Mouse (Mus musculus) CH12.LX (cell line): ENCODE results near the gene Rhag. TPM values are rescaled to one million over a fixed set of nuclear protein-coding genes. Genes with fewer than 3 reads are reported as not detected.

ENCODE experiments used
- DNase-seq: peaks from one replicate; pipeline ENCODE4 v3.0.0-alpha.2; 2013; ENCODE audit errors: extremely low read depth
- H3K27ac ChIP-seq: 2 replicates; pipeline ENCODE4 v1.5.1; 2012; ENCODE audit warnings: low read depth, mild to moderate bottlenecking, control low read depth, moderate library complexity; ENCODE audit not compliant: insufficient read depth
- H3K27me3 ChIP-seq: replicated peaks from 2 replicates; pipeline ENCODE3; 2012; ENCODE audit warnings: inconsistent platforms
- H3K36me3 ChIP-seq, 2 experiments: replicated peaks in 1 of 2; 2 replicates each; pipeline versions ENCODE3 to v1.6.1; 2012; ENCODE audit warnings: inconsistent platforms in 1 of 2, low read length in 1 of 2, mild to moderate bottlenecking in 1 of 2, mixed read lengths in 1 of 2, moderate library complexity in 1 of 2; ENCODE audit not compliant: control insufficient read depth in 1 of 2, insufficient read depth in 1 of 2
- H3K4me1 ChIP-seq, 2 experiments: 2 replicates each; pipeline ENCODE4 v1.6.1; 2012; ENCODE audit warnings: inconsistent platforms in 1 of 2, moderate library complexity in 1 of 2; ENCODE audit not compliant: insufficient read depth in 2 of 2, control insufficient read depth in 1 of 2
- H3K4me2 ChIP-seq: 2 replicates; pipeline ENCODE4 v1.6.1; 2012; ENCODE audit warnings: low read depth, mild to moderate bottlenecking, control low read depth; ENCODE audit not compliant: poor library complexity, insufficient read depth, severe bottlenecking
- H3K4me3 ChIP-seq, 3 experiments: fragments of 150-350 bp in 1 of 3; sonication (generic) in 1 of 3; replicated peaks in 1 of 3; 2 replicates each; pipeline versions ENCODE3 to v1.5.1; 2011 to 2012; ENCODE audit warnings: low read depth in 2 of 3, low read length in 2 of 3, mild to moderate bottlenecking in 2 of 3, moderate library complexity in 2 of 3, control low read depth in 1 of 3, improper control_type of control experiment in 1 of 3, inconsistent platforms in 1 of 3, mixed read lengths in 1 of 3; ENCODE audit not compliant: poor library complexity in 1 of 3
- H3K79me2 ChIP-seq: replicated peaks from 2 replicates; pipeline ENCODE4 v1.6.1; 2012; ENCODE audit warnings: mild to moderate bottlenecking, moderate library complexity; ENCODE audit not compliant: control insufficient read depth, poor library complexity, insufficient read depth, severe bottlenecking; ENCODE audit errors: extremely low read depth
- H3K9ac ChIP-seq: 2 replicates; pipeline ENCODE4 v1.6.1; 2012; ENCODE audit warnings: low read depth, mild to moderate bottlenecking, control low read depth, moderate library complexity; ENCODE audit not compliant: insufficient read depth
- H3K9me3 ChIP-seq: replicated peaks from 2 replicates; pipeline ENCODE3; 2012; ENCODE audit warnings: low read length, inconsistent platforms, mixed read lengths
- BHLHE40 ChIP-seq: IDR thresholded peaks from 2 replicates; pipeline ENCODE4 v1.6.1; 2011; ENCODE audit warnings: mild to moderate bottlenecking, low read depth, low read length, improper control_type of control experiment
- CHD2 ChIP-seq: IDR thresholded peaks from 2 replicates; pipeline ENCODE4 v1.6.1; 2011; ENCODE audit warnings: low read length, improper control_type of control experiment
- EP300 ChIP-seq: IDR thresholded peaks from 2 replicates; pipeline ENCODE4 v1.6.1; 2011; ENCODE audit warnings: low read length, improper control_type of control experiment
- ETS1 ChIP-seq: conservative IDR thresholded peaks from 2 replicates; pipeline ENCODE4 v1.6.1; 2012; ENCODE audit warnings: low read depth, mild to moderate bottlenecking, inconsistent platforms, low read length, improper control_type of control experiment, moderate library complexity
- HCFC1 ChIP-seq: IDR thresholded peaks from 2 replicates; pipeline ENCODE4 v1.6.1; 2012; ENCODE audit warnings: low read depth, mild to moderate bottlenecking, inconsistent platforms, low read length, improper control_type of control experiment
- IRF4 ChIP-seq: IDR thresholded peaks from 2 replicates; pipeline ENCODE4 v1.6.1; 2014; ENCODE audit warnings: low read depth, mild to moderate bottlenecking, inconsistent platforms, low read length, improper control_type of control experiment
- JUN ChIP-seq: IDR thresholded peaks from 2 replicates; pipeline ENCODE4 v1.6.1; 2011; ENCODE audit warnings: low read depth, mild to moderate bottlenecking, low read length, improper control_type of control experiment, moderate library complexity; ENCODE audit not compliant: insufficient read depth
- MAZ ChIP-seq: IDR thresholded peaks from 2 replicates; pipeline ENCODE4 v1.6.1; 2012; ENCODE audit warnings: low read depth, mild to moderate bottlenecking, inconsistent platforms, low read length, improper control_type of control experiment, moderate library complexity
- MXI1 ChIP-seq: IDR thresholded peaks from 2 replicates; pipeline ENCODE4 v1.6.1; 2011; ENCODE audit warnings: mild to moderate bottlenecking, low read depth, low read length, improper control_type of control experiment
- MYC ChIP-seq: IDR thresholded peaks from 2 replicates; pipeline ENCODE4 v1.6.1; 2011; ENCODE audit warnings: low read depth, mild to moderate bottlenecking, improper control_type of control experiment, low read length
- NELFE ChIP-seq: IDR thresholded peaks from 2 replicates; pipeline ENCODE4 v1.6.1; 2011; ENCODE audit warnings: low read depth, low read length, improper control_type of control experiment
- PAX5 ChIP-seq: IDR thresholded peaks from 2 replicates; pipeline ENCODE4 v1.6.1; 2012; ENCODE audit warnings: low read length, inconsistent platforms, mixed read lengths
- RAD21 ChIP-seq: IDR thresholded peaks from 2 replicates; pipeline ENCODE4 v1.6.1; 2011; ENCODE audit warnings: low read depth, mild to moderate bottlenecking, low read length, improper control_type of control experiment, moderate library complexity
- RCOR1 ChIP-seq: conservative IDR thresholded peaks from 2 replicates; pipeline ENCODE4 v1.6.1; 2012; ENCODE audit warnings: low read depth, mild to moderate bottlenecking, inconsistent platforms, low read length, improper control_type of control experiment
- SIN3A ChIP-seq: IDR thresholded peaks from 2 replicates; pipeline ENCODE4 v1.6.1; 2012; ENCODE audit warnings: low read length, improper control_type of control experiment, inconsistent platforms
- SMC3 ChIP-seq: IDR thresholded peaks from 2 replicates; pipeline ENCODE4 v1.6.1; 2011; ENCODE audit warnings: low read depth, low read length, improper control_type of control experiment
- TCF12 ChIP-seq: IDR thresholded peaks from 2 replicates; pipeline ENCODE4 v1.6.1; 2014; ENCODE audit warnings: low read depth, mild to moderate bottlenecking, inconsistent platforms, low read length, improper control_type of control experiment
- UBTF ChIP-seq: IDR thresholded peaks from 2 replicates; pipeline ENCODE4 v1.6.1; 2012; ENCODE audit warnings: low read depth, mild to moderate bottlenecking, inconsistent platforms, low read length, improper control_type of control experiment, moderate library complexity
- USF1 ChIP-seq: IDR thresholded peaks from 2 replicates; pipeline ENCODE4 v1.6.1; 2014; ENCODE audit warnings: low read depth, mild to moderate bottlenecking, inconsistent platforms, low read length, improper control_type of control experiment
- USF2 ChIP-seq: conservative IDR thresholded peaks from 2 replicates; pipeline ENCODE4 v1.6.1; 2011; ENCODE audit warnings: low read depth, low read length, improper control_type of control experiment
- ZC3H11A ChIP-seq: IDR thresholded peaks from 2 replicates; pipeline ENCODE4 v1.6.1; 2012; ENCODE audit warnings: low read depth, mild to moderate bottlenecking, inconsistent platforms, low read length, improper control_type of control experiment
- ZKSCAN1 ChIP-seq: IDR thresholded peaks from 2 replicates; pipeline ENCODE4 v1.6.1; 2012; ENCODE audit warnings: low read depth, inconsistent platforms, low read length, improper control_type of control experiment, borderline replicate concordance
- dilution Hi-C: fragments of 300-500 bp; cut with MboI; formaldehyde crosslinking; loops from 2 replicates; pipeline ENCODE4 v1.14.3; 2020; ENCODE audit warnings: low sequenced_read_pairs; ENCODE audit not compliant: extremely low pct_unique_long_range_greater_than_20kb, extremely low pct_ligation_motif_present
- in situ Hi-C: fragments of 300-500 bp; cut with MboI; formaldehyde crosslinking; loops from 3 replicates; pipeline ENCODE4 v1.14.3; 2019; ENCODE audit warnings: low sequenced_read_pairs, low pct_ligation_motif_present, low pct_unique_long_range_greater_than_20kb, mixed read lengths
- polyA plus RNA-seq: library from polyadenylated mRNA; unstranded; fragments of >175 nt; gene quantifications from 2 replicates; pipeline ENCODE4 v1.2.1, GENCODE M21; 2012; ENCODE audit warnings: low read depth; ENCODE audit not compliant: insufficient read length
- total RNA-seq, 2 experiments: library from RNA; depleted of rRNA; stranded (reverse); fragments of 300-350 nt in 1 of 2; fragments of >200 nt in 1 of 2; gene quantifications; 2 replicates each; pipeline ENCODE4 v1.2.3; 2012 to 2014

Rhag gene
- total and polyA plus RNA-seq, 3 experiments = not detected

DNA sequence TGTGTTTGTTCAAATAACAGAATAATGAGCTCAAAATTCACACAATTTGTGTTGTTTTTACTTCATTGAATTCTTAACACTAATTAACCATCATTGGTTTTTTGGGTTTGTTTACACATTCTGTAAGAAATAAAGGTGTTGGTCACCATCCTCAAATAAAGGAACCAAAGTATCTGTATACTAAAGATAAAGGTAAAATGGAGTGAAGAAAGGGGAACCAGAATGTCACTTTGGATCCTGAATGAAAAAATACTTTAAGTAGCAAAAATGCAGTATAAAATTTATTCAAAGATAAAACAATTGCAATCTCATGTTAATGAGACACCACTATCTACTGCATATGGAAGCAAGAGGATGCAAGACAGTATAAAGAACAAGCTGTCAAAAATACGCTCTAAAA is 634 bp downstream of the Rhag start:
- in situ Hi-C loops = no loop called here
- no peaks in the 10 kb centered on the region for H3K27me3 ChIP-seq
- DNase-seq = no peak
- no peak overlapping the region for H3K4me3 ChIP-seq
- H3K9me3 ChIP-seq = peaks cover 6% of the 10 kb centered on the region
- no peak overlapping the region for H3K4me2 ChIP-seq
- no peak for TF ChIP-seq UBTF
- TF ChIP-seq, all 38 proteins: peak for 0
- H3K36me3 ChIP-seq = no peaks in the 10 kb centered on the region
- H3K9ac ChIP-seq = no peak overlapping the region
- dilution Hi-C loops = no loop called here
- H3K4me1 ChIP-seq = no peaks in the 10 kb centered on the region
- H3K27ac ChIP-seq = no peak overlapping the region
- H3K79me2 ChIP-seq = no peaks in the 10 kb centered on the region

GRCm38 (mm10) chr17:40812259-40812658 is 1.3 kb downstream of the Rhag start:
- Histone ChIP-seq H3K4me3 (no peak overlapping the region), H3K4me1 (no peaks in the 10 kb centered on the region), H3K4me2 (no peak overlapping the region), H3K79me2 (no peaks in the 10 kb centered on the region), H3K9ac (no peak overlapping the region), H3K27me3 (no peaks in the 10 kb centered on the region), H3K9me3 (peaks cover 6% of the 10 kb centered on the region), H3K27ac (no peak overlapping the region), H3K36me3 (no peaks in the 10 kb centered on the region)
- in situ Hi-C loops = no loop called here
- TF ChIP-seq HCFC1 (no peak), USF2 (no peak), MAZ (no peak), RCOR1 (no peak), USF1 (no peak), PAX5 (no peak), NELFE (no peak), TCF12 (no peak)
- dilution Hi-C loops = no loop called here
- no peak for DNase-seq

GRCm38 (mm10) chr17:40817340-40817943 is 6.5 kb downstream of the Rhag start:
- H3K79me2 ChIP-seq = no peaks in the 10 kb centered on the region
- DNase-seq = no peak
- in situ Hi-C loops (no loop called here), dilution Hi-C loops (no loop called here)
- no peaks in the 10 kb centered on the region for H3K36me3 ChIP-seq
- no peaks in the 10 kb centered on the region for H3K4me1 ChIP-seq
- no peak overlapping the region for H3K4me3 ChIP-seq
- H3K9me3 ChIP-seq = no peaks in the 10 kb centered on the region
- H3K9ac ChIP-seq = no peak overlapping the region
- TF ChIP-seq BHLHE40 (no peak), EP300 (no peak), PAX5 (no peak), TCF12 (no peak), SIN3A (no peak), UBTF (no peak), RAD21 (no peak), CHD2 (no peak), ETS1 (no peak), ZC3H11A (no peak), MXI1 (no peak), IRF4 (no peak), SMC3 (no peak), JUN (no peak), MYC (no peak), ZKSCAN1 (no peak), HCFC1 (no peak)
- H3K27me3 ChIP-seq = no peaks in the 10 kb centered on the region
- H3K4me2 ChIP-seq = no peak overlapping the region
- no peak overlapping the region for H3K27ac ChIP-seq
